Mouse (Mus musculus): ENCODE measurements around the gene Tmprss12. TPM values are rescaled to one million over a fixed set of nuclear protein-coding genes. Genes with fewer than 3 reads are reported as not detected.
"Not testable (repeated sequence)": the region's sequence is repeated elsewhere in the genome, so short reads cannot be mapped to it uniquely, and the experiment has no call there.

The Tmprss12 gene
- polyA plus RNA-seq, 1 experiment from 2014 or later = not detected

- Histone ChIP-seq H3K4me1 (replicated peaks; ENCODE audit: control insufficient read depth, insufficient read depth, low read length) (no peaks in the 10 kb centered on the region), H3K4me2 (ENCODE audit: low read depth, low read length, severe bottlenecking) (no peak overlapping the region), H3K4me3 (ENCODE audit: low read depth, low read length) (no peak overlapping the region), H3K27ac (ENCODE audit: low read depth, low read length) (no peak overlapping the region), H3K9ac (ENCODE audit: low read length) (no peak overlapping the region), H3K9me3 (ENCODE audit: control insufficient read depth, low read length) (no peaks in the 10 kb centered on the region), H3K27me3 (ENCODE audit: control insufficient read depth, insufficient read depth, low read length) (no peaks in the 10 kb centered on the region), H3K36me3 (ENCODE audit: control insufficient read depth, insufficient read depth, low read length) (no peaks in the 10 kb centered on the region)
- no peak for DNase-seq (ENCODE audit: low spot score)
- ATAC-seq (replicated peaks; ENCODE audit: low FRiP score) = no peak
- 97% methylated on average over 2 of the region's 2 CpGs for WGBS
These were observed 31.7 kb downstream of the Tmprss12 start for GRCm38 (mm10) chr15:100312346-100312745.

DNA sequence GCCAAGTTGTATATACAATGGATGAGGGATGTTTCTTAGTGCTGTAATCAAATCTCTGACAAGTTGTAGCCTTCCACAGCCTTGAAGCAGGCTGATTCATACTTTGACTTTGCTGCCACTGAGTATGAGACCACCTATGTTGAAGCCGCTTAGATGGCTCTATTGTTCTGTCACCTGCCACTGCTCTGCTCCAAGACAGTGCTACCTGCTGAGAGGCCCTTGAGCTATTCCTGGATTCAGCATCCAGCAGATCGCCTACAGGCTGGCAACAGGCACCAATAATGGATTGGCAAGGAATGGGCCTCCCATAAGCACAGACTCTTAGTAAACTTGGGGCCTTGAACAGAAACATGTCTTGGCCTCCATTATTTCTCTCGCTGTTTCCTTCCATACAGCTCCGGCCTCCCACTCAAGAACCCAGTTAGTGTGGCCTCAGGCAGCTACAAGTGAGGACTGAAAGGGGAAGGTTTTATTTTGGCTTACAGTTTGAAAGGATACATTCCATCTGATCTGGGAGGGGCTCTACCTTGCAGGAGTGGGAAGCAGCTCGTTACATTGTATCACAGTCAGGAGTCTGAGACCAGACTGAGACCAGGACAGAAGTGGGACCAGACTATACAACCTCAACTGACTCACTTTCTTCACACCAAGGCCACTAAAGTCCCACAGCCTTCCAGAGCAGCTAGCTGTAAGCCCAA, 34.0 kb downstream of the Tmprss12 start:
- WGBS = 93% methylated on average over 5 of the region's 5 CpGs
- ATAC-seq (replicated peaks; ENCODE audit: low FRiP score) (no peak), DNase-seq (ENCODE audit: low spot score) (no peak)
- Histone ChIP-seq H3K4me3 (ENCODE audit: low read depth, low read length) (no peak overlapping the region), H3K27me3 (ENCODE audit: control insufficient read depth, insufficient read depth, low read length) (no peaks in the 10 kb centered on the region), H3K4me1 (replicated peaks; ENCODE audit: control insufficient read depth, insufficient read depth, low read length) (no peaks in the 10 kb centered on the region), H3K9me3 (ENCODE audit: control insufficient read depth, low read length) (no peaks in the 10 kb centered on the region), H3K36me3 (ENCODE audit: control insufficient read depth, insufficient read depth, low read length) (no peaks in the 10 kb centered on the region), H3K27ac (ENCODE audit: low read depth, low read length) (no peak overlapping the region), H3K4me2 (ENCODE audit: low read depth, low read length, severe bottlenecking) (no peak overlapping the region), H3K9ac (ENCODE audit: low read length) (no peak overlapping the region)

DNA sequence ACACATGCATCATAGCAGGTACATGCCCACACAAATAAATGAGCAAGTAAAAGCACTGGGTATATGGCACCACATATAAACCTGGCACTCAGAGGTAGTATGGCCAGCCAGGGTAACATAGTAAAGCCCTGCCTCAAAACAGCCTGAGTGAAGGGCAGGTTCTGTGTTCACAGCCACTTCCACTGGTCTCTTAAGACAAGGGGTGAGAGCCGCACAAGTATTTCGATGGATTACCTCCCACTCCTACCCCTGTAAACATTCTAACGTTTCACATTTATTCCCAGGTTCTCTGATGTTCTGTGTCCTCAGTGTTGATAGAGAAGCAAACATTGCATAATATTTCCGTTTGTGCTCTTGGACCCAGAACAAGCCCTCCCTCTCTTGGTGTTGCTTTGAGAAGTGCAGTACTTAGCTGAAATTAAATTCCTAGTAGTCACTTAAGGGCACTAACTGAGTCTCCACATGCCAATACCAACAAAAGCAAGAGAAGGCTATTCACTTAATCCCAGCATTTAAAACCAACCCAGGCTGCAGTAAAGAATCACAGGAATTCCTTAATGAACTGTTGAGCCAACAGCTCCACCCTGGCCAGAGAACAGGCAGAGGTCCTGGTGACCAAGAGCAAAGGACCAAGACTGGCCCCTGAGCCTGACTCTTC, 37.5 kb downstream of the Tmprss12 start:
- not testable (repeated sequence) for H3K4me2 ChIP-seq (ENCODE audit: low read depth, low read length, severe bottlenecking); H3K36me3 ChIP-seq (ENCODE audit: control insufficient read depth, insufficient read depth, low read length); H3K27me3 ChIP-seq (ENCODE audit: control insufficient read depth, insufficient read depth, low read length); H3K4me1 ChIP-seq (replicated peaks; ENCODE audit: control insufficient read depth, insufficient read depth, low read length); ATAC-seq (replicated peaks; ENCODE audit: low FRiP score); H3K9me3 ChIP-seq (ENCODE audit: control insufficient read depth, low read length); DNase-seq (ENCODE audit: low spot score); H3K27ac ChIP-seq (ENCODE audit: low read depth, low read length); H3K4me3 ChIP-seq (ENCODE audit: low read depth, low read length); H3K9ac ChIP-seq (ENCODE audit: low read length)
- WGBS = 59% methylated on average over 4 of the region's 4 CpGs

GRCm38 (mm10) chr15:100319884-100320283, 39.2 kb downstream of the Tmprss12 start:
- no peaks in the 10 kb centered on the region for H3K4me1 ChIP-seq (replicated peaks; ENCODE audit: control insufficient read depth, insufficient read depth, low read length)
- no peaks in the 10 kb centered on the region for H3K9me3 ChIP-seq (ENCODE audit: control insufficient read depth, low read length)
- no peak overlapping the region for H3K27ac ChIP-seq (ENCODE audit: low read depth, low read length)
- WGBS = 83% methylated on average over 1 of the region's 1 CpGs
- H3K36me3 ChIP-seq (ENCODE audit: control insufficient read depth, insufficient read depth, low read length) = no peaks in the 10 kb centered on the region
- H3K9ac ChIP-seq (ENCODE audit: low read length) = no peak overlapping the region
- no peak overlapping the region for H3K4me2 ChIP-seq (ENCODE audit: low read depth, low read length, severe bottlenecking)
- no peaks in the 10 kb centered on the region for H3K27me3 ChIP-seq (ENCODE audit: control insufficient read depth, insufficient read depth, low read length)
- H3K4me3 ChIP-seq (ENCODE audit: low read depth, low read length) = no peak overlapping the region
- DNase-seq (ENCODE audit: low spot score) (no peak), ATAC-seq (replicated peaks; ENCODE audit: low FRiP score) (no peak)

DNA sequence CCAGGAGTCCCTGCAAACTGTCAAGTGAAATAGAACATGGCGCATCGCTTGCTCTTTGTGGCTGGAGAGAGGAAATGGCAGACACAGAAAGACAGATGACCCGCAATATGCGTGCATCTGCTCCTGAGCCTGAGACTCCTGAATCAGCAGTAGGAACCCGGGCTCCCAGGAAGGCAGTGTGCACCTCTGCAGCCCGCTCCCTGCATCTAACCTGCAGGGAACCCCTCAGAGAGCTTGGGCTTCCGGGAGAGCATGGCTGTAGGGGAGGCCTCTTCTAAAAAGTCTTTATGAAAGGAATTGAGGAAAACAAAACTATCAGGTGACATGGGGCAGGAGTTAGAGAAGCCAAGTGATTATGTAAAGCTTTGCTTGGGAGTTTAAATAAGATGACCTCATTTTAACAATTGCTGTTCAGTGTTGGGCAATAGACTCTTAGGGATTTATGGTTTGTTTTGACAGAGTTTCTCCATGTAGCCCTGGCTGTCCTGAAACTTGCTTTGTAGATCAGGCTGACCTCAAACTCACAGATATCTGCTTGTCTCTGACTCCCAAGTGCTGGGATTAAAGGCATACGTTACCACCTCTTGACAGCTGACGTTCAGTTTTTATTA, 39.8 kb downstream of the Tmprss12 start:
- DNase-seq (ENCODE audit: low spot score) = no peak
- no peak for ATAC-seq (replicated peaks; ENCODE audit: low FRiP score)
- Histone ChIP-seq H3K9me3 (ENCODE audit: control insufficient read depth, low read length) (no peaks in the 10 kb centered on the region), H3K27ac (ENCODE audit: low read depth, low read length) (no peak overlapping the region), H3K4me2 (ENCODE audit: low read depth, low read length, severe bottlenecking) (no peak overlapping the region), H3K27me3 (ENCODE audit: control insufficient read depth, insufficient read depth, low read length) (no peaks in the 10 kb centered on the region), H3K4me3 (ENCODE audit: low read depth, low read length) (no peak overlapping the region), H3K9ac (ENCODE audit: low read length) (no peak overlapping the region), H3K4me1 (replicated peaks; ENCODE audit: control insufficient read depth, insufficient read depth, low read length) (no peaks in the 10 kb centered on the region), H3K36me3 (ENCODE audit: control insufficient read depth, insufficient read depth, low read length) (no peaks in the 10 kb centered on the region)
- WGBS = 82% methylated on average over 9 of the region's 9 CpGs

GRCm38 (mm10) chr15:100321134-100321533, 40.5 kb downstream of the Tmprss12 start:
- Histone ChIP-seq H3K9ac (ENCODE audit: low read length) (no peak overlapping the region), H3K27me3 (ENCODE audit: control insufficient read depth, insufficient read depth, low read length) (no peaks in the 10 kb centered on the region), H3K4me2 (ENCODE audit: low read depth, low read length, severe bottlenecking) (no peak overlapping the region), H3K4me3 (ENCODE audit: low read depth, low read length) (no peak overlapping the region), H3K36me3 (ENCODE audit: control insufficient read depth, insufficient read depth, low read length) (no peaks in the 10 kb centered on the region), H3K27ac (ENCODE audit: low read depth, low read length) (no peak overlapping the region), H3K9me3 (ENCODE audit: control insufficient read depth, low read length) (no peaks in the 10 kb centered on the region), H3K4me1 (replicated peaks; ENCODE audit: control insufficient read depth, insufficient read depth, low read length) (no peaks in the 10 kb centered on the region)
- ATAC-seq (replicated peaks; ENCODE audit: low FRiP score) = no peak
- 68% methylated on average over 5 of the region's 5 CpGs for WGBS
- DNase-seq (ENCODE audit: low spot score) = no peak

DNA sequence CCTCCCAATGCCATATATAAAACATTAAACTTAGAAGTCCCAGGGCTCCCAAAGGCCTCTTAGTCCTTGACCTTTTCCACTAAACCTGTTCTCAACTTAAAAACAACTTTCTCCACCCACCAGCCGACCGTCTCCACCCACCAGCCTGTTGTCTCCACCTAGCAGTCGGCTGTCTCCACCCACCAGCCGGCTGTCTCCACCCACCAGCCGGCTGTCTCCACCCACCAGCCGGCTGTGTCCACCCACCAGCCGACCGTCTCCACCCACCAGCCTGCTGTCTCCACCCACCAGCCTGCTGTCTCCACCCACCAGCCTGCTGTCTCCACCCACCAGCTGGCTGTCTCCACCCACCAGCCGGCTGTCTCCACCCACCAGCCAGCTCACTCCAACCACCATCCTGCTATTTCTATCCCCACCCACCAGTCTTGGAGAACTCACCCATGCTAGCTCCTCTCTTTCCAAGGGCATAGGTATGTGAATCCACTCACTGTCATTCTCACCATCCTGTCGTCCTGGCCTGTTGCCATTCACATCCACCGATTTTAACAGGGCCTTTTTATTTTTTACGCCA, 43.5 kb downstream of the Tmprss12 start:
- Histone ChIP-seq H3K9ac (ENCODE audit: low read length) (no peak overlapping the region), H3K36me3 (ENCODE audit: control insufficient read depth, insufficient read depth, low read length) (no peaks in the 10 kb centered on the region), H3K27ac (ENCODE audit: low read depth, low read length) (no peak overlapping the region), H3K9me3 (ENCODE audit: control insufficient read depth, low read length) (no peaks in the 10 kb centered on the region), H3K4me3 (ENCODE audit: low read depth, low read length) (no peak overlapping the region), H3K4me2 (ENCODE audit: low read depth, low read length, severe bottlenecking) (no peak overlapping the region), H3K4me1 (replicated peaks; ENCODE audit: control insufficient read depth, insufficient read depth, low read length) (no peaks in the 10 kb centered on the region), H3K27me3 (ENCODE audit: control insufficient read depth, insufficient read depth, low read length) (no peaks in the 10 kb centered on the region)
- DNase-seq (ENCODE audit: low spot score) = no peak
- WGBS = 75% methylated on average over 12 of the region's 12 CpGs
- no peak for ATAC-seq (replicated peaks; ENCODE audit: low FRiP score)

DNA sequence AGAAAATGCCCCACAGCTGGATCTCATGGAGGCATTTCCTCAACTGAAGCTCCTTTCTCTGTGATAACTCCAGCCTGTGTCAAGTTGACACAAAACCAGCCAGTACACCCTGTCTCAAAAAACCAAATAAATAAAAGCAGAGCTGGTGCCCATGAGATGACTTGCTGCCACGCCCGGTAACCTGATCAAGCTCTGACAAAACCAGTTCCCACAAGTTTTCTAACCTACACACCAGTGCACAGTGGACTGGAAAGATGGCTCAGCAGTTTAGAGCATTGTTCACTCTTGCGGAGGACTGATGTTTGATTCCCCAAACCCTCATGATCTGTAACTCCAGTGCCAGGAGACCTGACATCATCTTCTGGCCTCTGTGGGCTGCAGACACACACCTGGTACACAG, 44.6 kb downstream of the Tmprss12 start:
- DNase-seq (ENCODE audit: low spot score) = no peak
- H3K36me3 ChIP-seq (ENCODE audit: control insufficient read depth, insufficient read depth, low read length) = no peaks in the 10 kb centered on the region

More for the DNA sequence above, 44.6 kb downstream of the Tmprss12 start:
- Histone ChIP-seq H3K4me1 (replicated peaks; ENCODE audit: control insufficient read depth, insufficient read depth, low read length) (no peaks in the 10 kb centered on the region), H3K27me3 (ENCODE audit: control insufficient read depth, insufficient read depth, low read length) (no peaks in the 10 kb centered on the region), H3K27ac (ENCODE audit: low read depth, low read length) (no peak overlapping the region), H3K9ac (ENCODE audit: low read length) (no peak overlapping the region), H3K9me3 (ENCODE audit: control insufficient read depth, low read length) (no peaks in the 10 kb centered on the region), H3K4me2 (ENCODE audit: low read depth, low read length, severe bottlenecking) (no peak overlapping the region), H3K4me3 (ENCODE audit: low read depth, low read length) (no peak overlapping the region)
- WGBS = 89% methylated on average over 3 of the region's 3 CpGs
- no peak for ATAC-seq (replicated peaks; ENCODE audit: low FRiP score)
